Mouse (Mus musculus) gastrocnemius, adult 2 months (tissue): ENCODE data around the gene Nasp. TPM values are rescaled to one million over a fixed set of nuclear protein-coding genes. Genes with fewer than 3 reads are reported as not detected.

Source experiments
- DNase-seq: peaks from one replicate; pipeline ENCODE4 v3.0.0; 2022
- H3K27ac ChIP-seq: fragments of 200-600 bp; 2 replicates; pipeline ENCODE4 v1.8.1; 2022; ENCODE audit warnings: mild to moderate bottlenecking
- H3K4me3 ChIP-seq: fragments of 200-600 bp; 2 replicates; pipeline ENCODE4 v1.8.1; 2022; ENCODE audit warnings: mild to moderate bottlenecking, moderate library complexity
- CTCF ChIP-seq: fragments of 200-600 bp; IDR thresholded peaks from 2 replicates; pipeline ENCODE4 v1.8.1; 2022; ENCODE audit warnings: antibody characterized with exemption, mild to moderate bottlenecking, moderate library complexity
- intact Hi-C: fragments of 180-260 bp; cut with DNase I; formaldehyde crosslinking; loops from one replicate; pipeline ENCODE4 v1.15.1; 2025
- total RNA-seq, 2 experiments: library from RNA; stranded (reverse); gene quantifications; 2 replicates each; pipeline ENCODE4 v1.2.3; 2021

The Nasp gene
- total RNA-seq, 2 experiments from 2014 or later: 11.5 to 11.8 TPM

DNA sequence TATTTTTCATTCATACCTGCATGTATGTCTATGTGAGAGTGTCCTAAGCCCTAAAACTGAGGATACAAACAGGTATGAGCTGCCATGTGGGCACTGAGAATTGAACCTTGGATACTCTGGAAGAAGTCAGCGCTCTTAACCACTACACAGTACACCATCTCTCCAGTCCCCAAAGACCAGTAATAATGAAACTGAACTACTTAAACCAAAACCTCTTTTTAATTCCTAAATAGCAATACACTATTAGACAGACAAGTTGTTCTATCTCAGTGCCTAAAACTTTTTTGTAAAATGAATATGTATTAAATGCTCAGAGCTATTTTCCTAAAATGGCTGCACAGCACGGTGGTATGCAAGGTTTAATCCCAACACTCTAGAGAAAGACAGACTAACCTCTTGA lies 12.5 kb downstream of the Nasp start:
- no peak overlapping the region for H3K27ac ChIP-seq
- no peak overlapping the region for H3K4me3 ChIP-seq
- no peak for TF ChIP-seq CTCF
- intact Hi-C loops: no loop called here
- DNase-seq: no peak

DNA sequence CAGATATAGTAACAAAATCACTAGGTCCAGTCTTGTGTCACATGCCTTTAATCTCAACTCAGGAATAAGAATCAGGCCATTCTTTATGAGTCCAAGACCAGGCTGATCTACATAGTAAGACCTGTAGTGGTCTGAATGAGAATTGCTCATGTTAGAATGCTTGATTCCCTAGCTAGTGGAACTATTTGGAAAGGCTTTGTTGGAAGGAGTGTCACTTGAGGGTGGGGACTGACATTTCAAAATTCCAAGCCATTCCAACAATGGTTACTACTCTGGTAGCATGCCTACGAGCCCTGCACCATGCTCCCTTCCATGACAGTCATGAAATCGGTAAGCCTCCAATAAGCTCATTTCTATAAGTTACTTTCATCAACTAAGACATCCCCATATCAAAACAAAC lies 15.1 kb downstream of the Nasp start:
- TF ChIP-seq CTCF: no peak
- Histone ChIP-seq H3K4me3 (no peak overlapping the region), H3K27ac (no peak overlapping the region)
- intact Hi-C loops: loop anchor here (5.0 kb wide), 1 partner anchor 35 kb away; no protein-coding TSS in a partner anchor
- no peak for DNase-seq

GRCm38 (mm10) chr4:116596978-116597881 lies 30.5 kb downstream of the Nasp start:
- intact Hi-C loops: loop anchor here (1.0 to 2.0 kb wide), 2 partner anchors 26 to 38 kb away; no protein-coding TSS in a partner anchor
- DNase-seq: peak; percentile 93
- no peak; the same call in 1 of the 2 replicates for TF ChIP-seq CTCF
- Histone ChIP-seq H3K4me3 (peak overlapping the region; percentile 95), H3K27ac (peak overlapping the region; percentile 90)

DNA sequence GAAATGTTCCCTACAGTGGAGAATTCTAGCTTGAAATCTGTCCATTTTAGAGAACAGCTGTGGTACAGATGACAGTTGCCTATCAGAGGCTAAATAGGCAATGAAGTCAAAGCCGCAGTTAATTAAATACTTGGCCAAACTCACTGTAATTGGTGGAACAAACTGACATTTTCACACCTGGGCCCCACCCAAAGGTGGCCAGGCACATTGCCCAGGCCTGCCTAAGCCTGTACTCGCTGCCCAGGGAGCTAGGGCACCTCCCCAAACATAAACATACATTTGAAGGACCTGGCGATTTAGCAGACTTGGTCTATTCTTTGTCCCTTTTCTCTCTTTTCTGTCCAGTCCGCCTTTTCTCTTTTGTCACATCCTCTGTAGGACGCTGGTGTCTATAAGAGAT lies 31.4 kb downstream of the Nasp start, which contains the start of gene Ccdc17:
Ccdc17 (plus strand) TSS at position 276 of the 400 bp plus-strand sequence.
- no peak for TF ChIP-seq CTCF
- H3K4me3 ChIP-seq: peak within 1 kb of the TSS; percentile 95
- intact Hi-C loops: loop anchor here (1.0 to 2.0 kb wide), 2 partner anchors 25 to 38 kb away; no protein-coding TSS in a partner anchor
- DNase-seq: peak; percentile 17
- peak within 1 kb of the TSS; percentile 90 for H3K27ac ChIP-seq

DNA sequence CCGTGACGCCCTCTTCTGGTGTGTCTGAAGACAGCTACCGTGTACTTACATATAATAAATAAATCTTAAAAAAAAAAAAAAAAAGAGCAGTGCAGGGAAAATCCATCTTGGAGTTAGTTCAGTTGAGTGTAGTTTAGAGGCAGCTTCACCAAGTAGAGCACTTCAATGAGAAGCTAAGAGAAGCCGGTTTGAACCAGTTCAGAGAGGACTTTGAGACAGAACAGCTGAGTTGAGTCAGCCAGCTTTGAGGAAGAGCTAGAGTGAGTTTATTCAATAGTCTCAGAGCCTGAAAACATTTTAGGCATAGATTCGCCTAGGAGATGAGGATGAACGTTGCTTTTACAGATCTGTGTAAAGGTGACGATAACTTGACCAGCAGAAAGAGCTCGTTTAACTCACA lies 31.9 kb downstream of the Nasp start:
- intact Hi-C loops: loop anchor here (1.0 to 2.0 kb wide), 2 partner anchors 24 to 37 kb away; no protein-coding TSS in a partner anchor
- no peak for TF ChIP-seq CTCF
- no peak overlapping the region for H3K27ac ChIP-seq
- DNase-seq: no peak
- no peak overlapping the region for H3K4me3 ChIP-seq

DNA sequence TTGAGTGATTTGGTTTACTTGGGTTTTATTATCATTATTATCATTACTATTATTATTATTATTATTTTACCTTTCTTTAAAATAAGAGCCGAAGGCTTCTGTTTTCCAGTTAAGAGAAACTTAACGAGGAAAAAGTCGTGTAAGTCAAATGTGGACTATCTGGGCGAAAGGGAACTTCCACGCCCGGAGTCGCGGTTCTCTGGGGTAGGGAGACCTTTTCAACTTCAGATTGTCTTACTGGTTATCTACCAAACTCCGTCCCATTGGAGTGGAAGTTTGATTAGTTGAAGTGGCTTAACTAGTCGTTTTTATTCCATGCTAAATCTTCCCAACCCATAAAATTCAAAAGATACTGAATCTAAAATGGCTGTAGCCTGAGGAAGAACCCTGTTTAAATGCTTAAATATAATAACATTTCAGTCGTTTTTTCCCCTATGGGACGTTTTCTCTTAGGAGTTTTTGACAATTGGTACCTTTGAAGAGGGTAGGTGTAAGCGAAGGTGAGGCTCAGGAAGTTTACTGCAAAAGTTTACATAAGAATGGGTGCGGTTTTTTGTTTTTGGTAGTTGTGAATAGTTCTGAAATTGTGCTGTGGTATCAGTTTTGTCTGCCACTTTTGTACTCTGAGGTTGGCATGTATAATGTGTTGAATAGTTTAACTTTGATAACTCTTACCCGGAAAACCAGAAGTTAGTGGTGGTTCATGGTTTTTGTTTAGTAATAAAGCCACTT lies 69.4 kb downstream of the Nasp start:
- intact Hi-C loops: loop anchor here (2.0 to 5.0 kb wide), 2 partner anchors 38 to 51 kb away; partner anchors contain the start of genes Ccdc17 and Ipp
- no peak for TF ChIP-seq CTCF

DNA sequence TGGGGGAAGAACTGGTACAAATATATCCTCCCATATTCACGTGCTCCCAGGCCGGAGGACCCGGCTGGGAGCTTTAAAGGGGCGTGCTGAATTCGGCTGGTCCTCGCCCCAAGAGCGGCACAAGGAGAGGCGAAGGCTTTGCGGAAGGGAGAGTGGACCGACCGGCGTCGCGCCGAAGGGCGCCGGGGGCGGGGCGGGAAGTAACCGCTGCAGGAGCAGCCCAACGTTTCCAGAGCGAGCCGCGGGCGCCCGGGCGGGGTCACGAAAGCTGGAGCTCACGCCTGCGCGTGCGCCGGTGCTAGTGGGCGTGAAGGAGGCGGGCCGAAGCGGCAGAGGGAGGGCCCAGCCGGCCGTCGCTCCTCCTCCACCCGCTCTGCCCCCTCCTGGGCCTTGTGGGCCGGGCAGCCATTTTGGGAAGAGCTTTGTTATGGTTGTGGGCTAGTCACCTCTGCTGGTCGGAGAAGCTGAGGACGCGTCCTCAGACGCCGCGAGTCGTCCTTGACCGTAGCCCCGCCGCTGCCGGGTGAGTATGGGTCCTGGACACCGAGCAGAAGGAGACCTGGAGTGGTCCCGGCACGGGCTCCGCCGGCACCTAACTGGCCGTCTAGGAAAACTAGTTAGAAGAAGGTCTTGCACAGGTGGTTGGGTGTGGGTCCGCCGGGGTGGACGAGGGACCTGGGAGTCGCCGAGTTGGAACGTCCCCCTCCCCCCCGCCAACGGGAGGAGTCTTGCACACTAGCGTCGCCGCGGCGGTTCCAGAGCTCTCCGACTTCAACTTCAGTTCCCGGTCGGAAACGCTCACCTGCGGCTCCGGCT lies 70.2 kb downstream of the Nasp start, which contains the start of gene Gpbp1l1:
Gpbp1l1 (plus strand) TSS at position 353 of the 816 bp plus-strand sequence.
- peak; percentile 99 for DNase-seq
- intact Hi-C loops: loop anchor here (2.0 to 5.0 kb wide), 2 partner anchors 39 to 50 kb away; partner anchors contain the start of genes Ccdc17 and Ipp
- peak; percentile 35; the same call in 1 of the 2 replicates for TF ChIP-seq CTCF
- peak within 1 kb of the TSS; percentile 98 for H3K27ac ChIP-seq
- H3K4me3 ChIP-seq: peak within 1 kb of the TSS; percentile 99

More for the DNA sequence above, 69.4 kb downstream of the Nasp start:
- no peak for DNase-seq
- H3K27ac ChIP-seq: peak overlapping the region; percentile 98
- peak overlapping the region; percentile 99 for H3K4me3 ChIP-seq

GRCm38 (mm10) chr4:116556561-116557305 lies 71.0 kb downstream of the Nasp start:
- peak overlapping the region; percentile 98 for H3K27ac ChIP-seq
- intact Hi-C loops: loop anchor here (5.0 kb wide), 1 partner anchor 49 kb away; the partner anchor contains the start of gene Ipp

DNA sequence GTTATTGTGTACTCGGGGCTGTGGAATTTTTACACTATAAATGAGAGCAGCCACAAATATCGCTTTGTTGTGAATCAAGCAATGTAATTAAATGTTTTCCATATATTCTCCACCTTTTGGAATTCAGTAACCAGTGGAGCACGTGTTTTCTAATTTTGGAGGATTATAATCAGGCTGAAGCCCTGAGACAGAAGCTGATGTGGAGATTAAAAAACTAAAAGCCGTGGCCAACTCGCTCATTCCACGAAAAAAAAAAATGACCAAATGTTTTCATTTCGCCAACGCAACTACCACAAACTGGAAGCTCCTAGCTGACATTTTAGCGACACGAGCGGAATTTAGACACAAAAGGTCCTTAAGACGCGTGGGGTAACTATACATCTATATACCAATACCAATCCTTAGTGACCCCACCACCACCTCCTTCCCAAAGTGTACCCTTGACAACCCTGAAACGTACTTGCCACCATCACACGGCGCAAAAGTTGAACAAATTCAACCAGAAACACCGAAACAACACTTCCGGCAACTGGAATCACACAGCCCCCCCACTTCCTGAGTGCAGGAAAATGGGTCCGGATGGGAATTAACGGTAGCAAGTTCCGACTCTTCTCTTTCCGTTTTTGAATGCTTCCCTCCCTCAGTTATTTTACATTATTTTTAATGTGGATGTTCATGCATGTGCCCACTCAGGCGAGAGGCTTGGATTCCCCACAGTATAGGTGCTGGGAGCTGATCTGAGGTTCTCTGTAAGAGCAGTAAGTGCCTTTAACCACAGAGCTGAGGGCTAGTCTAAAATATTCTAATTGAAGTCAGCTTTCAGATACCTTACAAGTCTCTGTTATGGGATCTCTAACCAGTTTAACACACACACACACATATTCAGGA lies 72.1 kb downstream of the Nasp start, which contains the start of gene Tmem69:
Tmem69 (minus strand) TSS at position 524 of the 888 bp plus-strand sequence.
- Histone ChIP-seq H3K4me3 (peak within 1 kb of the TSS; percentile 99), H3K27ac (peak within 1 kb of the TSS; percentile 98)
- peak; percentile 78 for DNase-seq
- TF ChIP-seq CTCF: no peak
- intact Hi-C loops: loop anchor here (5.0 kb wide), 1 partner anchor 48 kb away; the partner anchor contains the start of gene Ipp

More at GRCm38 (mm10) chr4:116556561-116557305, 71.0 kb downstream of the Nasp start:
- H3K4me3 ChIP-seq: peak overlapping the region; percentile 99
- DNase-seq: peak; percentile 96
- TF ChIP-seq CTCF: no peak

DNA sequence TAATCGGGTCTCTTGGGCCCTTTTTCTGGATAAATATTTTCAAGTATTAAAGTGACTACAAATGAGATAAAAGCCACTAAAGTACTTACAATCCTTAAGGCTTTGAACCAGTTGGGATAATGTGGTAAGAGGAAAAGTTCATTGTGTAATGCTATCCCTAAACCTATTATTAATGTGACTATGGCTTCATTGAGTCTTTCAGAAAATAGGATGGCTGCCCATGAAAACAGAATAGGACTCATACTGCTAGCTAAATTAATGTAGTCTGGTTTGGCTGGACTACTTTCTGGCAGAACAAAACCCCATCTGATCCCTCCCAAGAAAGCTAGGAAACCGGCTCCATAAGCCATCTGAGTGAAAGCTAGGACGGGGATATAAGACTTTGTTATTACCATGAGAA lies 74.7 kb downstream of the Nasp start:
- no peak for TF ChIP-seq CTCF
- no peak for DNase-seq
- intact Hi-C loops: no loop called here
- H3K4me3 ChIP-seq: no peak overlapping the region
- H3K27ac ChIP-seq: no peak overlapping the region

Other genes starting within 250 kb of the Nasp start
- 10 to 100 TPM; 94.1 to 96.3 TPM for gene Mast2, start 163.8 kb downstream of the Nasp start, total RNA-seq
- gene Ipp, start 120.4 kb downstream of the Nasp start, total RNA-seq: 10 to 100 TPM; 17.7 to 17.8 TPM
- gene Tmem69, start 72.0 kb downstream of the Nasp start, total RNA-seq: 10 to 100 TPM; 14.7 to 20.8 TPM
- gene Gpbp1l1, start 70.3 kb downstream of the Nasp start, total RNA-seq: 10 to 100 TPM; 38.1 to 38.7 TPM
- gene Ccdc17, start 31.3 kb downstream of the Nasp start, total RNA-seq: 1 to 10 TPM; 1.4 to 2.0 TPM
- gene Akr1a1, start 23.7 kb upstream of the Nasp start, total RNA-seq: 100 to 1,000 TPM; 178 to 196 TPM
- gene Prdx1, start 57.6 kb upstream of the Nasp start, total RNA-seq: 100 to 1,000 TPM; 260 to 273 TPM
- gene Mmachc, start 80.5 kb upstream of the Nasp start, total RNA-seq: 10 to 100 TPM; 25.5 to 46.4 TPM
- 1 to 10 TPM; 1.9 to 3.8 TPM for gene Ccdc163, start 80.6 kb upstream of the Nasp start, total RNA-seq
- 1 to 10 TPM; 1.5 TPM for gene Tesk2, start 93.0 kb upstream of the Nasp start, total RNA-seq
- gene Toe1, start 179.7 kb upstream of the Nasp start, total RNA-seq: 1 to 10 TPM; 4.1 to 5.4 TPM
- gene Mutyh, start 179.8 kb upstream of the Nasp start, total RNA-seq: 1 to 10 TPM in 1 of 2 experiments, under 1 TPM in 1; 0.87 to 1.8 TPM
- 1 to 10 TPM; 1.5 to 1.9 TPM for gene Hpdl, start 193.8 kb upstream of the Nasp start, total RNA-seq
- under 1 TPM in 1 of 2 experiments, not detected in 1; 0.14 TPM for gene Zswim5, start 249.4 kb upstream of the Nasp start, total RNA-seq